Mouse (Mus musculus): ENCODE measurements around the gene Gm17555. TPM values are rescaled to one million over a fixed set of nuclear protein-coding genes. Genes with fewer than 3 reads are reported as not detected.

Gene Gm17555
- total and polyA plus RNA-seq, 3 experiments = not detected

DNA sequence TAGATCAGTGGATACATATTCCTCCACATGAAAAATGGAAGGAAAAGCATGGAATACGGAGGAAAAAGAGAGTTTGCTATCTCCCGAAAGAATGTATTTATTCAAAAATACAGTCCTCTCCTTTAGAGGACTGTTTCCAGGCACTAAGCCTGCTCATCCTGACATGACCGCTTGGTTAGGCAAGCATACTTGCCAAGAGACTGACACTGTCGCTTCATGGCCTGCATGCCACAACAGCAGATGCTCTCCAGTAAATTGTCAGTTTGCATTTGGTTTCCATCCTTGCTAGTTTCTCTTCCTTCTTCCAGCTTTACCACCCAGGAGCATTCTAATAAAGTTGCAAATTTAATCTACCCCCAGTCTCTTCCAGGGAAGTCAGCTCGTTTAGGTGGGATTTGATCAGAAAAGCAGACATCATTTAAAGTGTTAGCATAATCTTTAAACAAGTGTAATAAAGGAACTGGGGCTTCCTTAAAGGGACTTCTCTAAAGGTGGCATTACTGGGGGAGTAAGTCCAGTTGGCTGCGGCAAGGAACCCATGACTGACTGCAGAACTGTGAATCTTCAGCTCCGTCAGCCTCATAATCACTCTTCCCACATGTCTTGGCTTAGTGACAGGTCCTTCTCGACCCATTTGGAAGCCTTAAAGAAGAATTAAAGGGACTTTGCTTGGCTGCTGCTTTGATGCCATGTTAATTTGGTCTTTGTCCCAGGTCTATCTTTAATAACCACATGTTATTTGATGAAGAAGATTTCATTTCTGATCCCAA is 47.9 kb upstream of the Gm17555 start:
- no peak overlapping the region for H3K9ac ChIP-seq (ENCODE audit: insufficient read depth, low read depth)

DNA sequence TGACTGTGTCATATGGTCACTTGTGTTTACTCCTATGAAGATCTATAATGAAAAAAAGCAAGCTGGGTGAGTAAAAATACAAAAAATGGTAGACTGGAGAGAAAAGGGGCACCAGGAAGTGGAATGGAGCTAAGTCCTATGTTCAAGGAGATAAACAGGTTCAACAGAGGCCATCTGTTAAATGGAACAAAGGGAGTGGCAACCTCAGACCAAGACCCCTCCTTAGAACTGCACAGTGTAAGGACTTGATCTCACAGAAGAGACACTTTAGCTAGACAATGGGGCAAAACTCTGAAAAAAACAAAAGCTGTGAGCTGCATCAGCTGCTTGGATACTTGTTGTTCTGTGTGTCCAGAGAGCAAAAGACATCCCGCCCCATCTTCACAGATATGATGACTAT is 43.5 kb upstream of the Gm17555 start:
- dilution Hi-C loops (cut with MboI; ENCODE audit: extremely low pct_ligation_motif_present, extremely low pct_unique_long_range_greater_than_20kb, low sequenced_read_pairs) (no loop called here), in situ Hi-C loops (cut with MboI; ENCODE audit: low pct_ligation_motif_present, low pct_unique_long_range_greater_than_20kb, low sequenced_read_pairs) (no loop called here)
- Histone ChIP-seq H3K9me3 (replicated peaks; ENCODE audit: low read length) (no peaks in the 10 kb centered on the region), H3K36me3 (replicated peaks in 1 of 2; ENCODE audit: control insufficient read depth in 1 of 2, insufficient read depth in 1 of 2, low read length in 1 of 2) (peaks cover 3 to 11% of the 10 kb centered on the region in 2 experiments), H3K79me2 (replicated peaks; ENCODE audit: control insufficient read depth, extremely low read depth, insufficient read depth, poor library complexity, severe bottlenecking) (no peaks in the 10 kb centered on the region), H3K27me3 (replicated peaks) (no peaks in the 10 kb centered on the region), H3K4me3 (replicated peaks in 1 of 3; ENCODE audit: low read depth in 2 of 3, low read length in 2 of 3, poor library complexity in 1 of 3) (no peak overlapping the region), H3K27ac (ENCODE audit: insufficient read depth, low read depth) (no peak overlapping the region), H3K4me1 (ENCODE audit: control insufficient read depth in 1 of 2, insufficient read depth in 2 of 2) (peaks cover 0 to 5% of the 10 kb centered on the region in 2 experiments; a peak in 1 of 4 replicates), H3K4me2 (ENCODE audit: insufficient read depth, low read depth, poor library complexity, severe bottlenecking) (no peak overlapping the region), H3K9ac (ENCODE audit: insufficient read depth, low read depth) (no peak overlapping the region)
- TF ChIP-seq CHD1 (IDR thresholded peaks at IDR 0.05; ENCODE audit: low read depth, low read length) (no peak), SIN3A (IDR thresholded peaks at IDR 0.05; ENCODE audit: low read length) (no peak), E2F4 (IDR thresholded peaks at IDR 0.05; ENCODE audit: insufficient replicate concordance, low read depth, low read length) (no peak)
- DNase-seq (ENCODE audit: extremely low read depth) = no peak

More for the DNA sequence above, 47.9 kb upstream of the Gm17555 start:
- Histone ChIP-seq H3K27ac (ENCODE audit: insufficient read depth, low read depth) (no peak overlapping the region), H3K36me3 (replicated peaks in 1 of 2; ENCODE audit: control insufficient read depth in 1 of 2, insufficient read depth in 1 of 2, low read length in 1 of 2) (peaks cover 13 to 48% of the 10 kb centered on the region in 2 experiments), H3K27me3 (replicated peaks) (no peaks in the 10 kb centered on the region), H3K4me2 (ENCODE audit: insufficient read depth, low read depth, poor library complexity, severe bottlenecking) (no peak overlapping the region), H3K4me3 (replicated peaks in 1 of 3; ENCODE audit: low read depth in 2 of 3, low read length in 2 of 3, poor library complexity in 1 of 3) (no peak overlapping the region), H3K4me1 (ENCODE audit: control insufficient read depth in 1 of 2, insufficient read depth in 2 of 2) (peaks cover 0 to 5% of the 10 kb centered on the region in 2 experiments; a peak in 1 of 4 replicates), H3K9me3 (replicated peaks; ENCODE audit: low read length) (no peaks in the 10 kb centered on the region), H3K79me2 (replicated peaks; ENCODE audit: control insufficient read depth, extremely low read depth, insufficient read depth, poor library complexity, severe bottlenecking) (no peaks in the 10 kb centered on the region)
- dilution Hi-C loops (cut with MboI; ENCODE audit: extremely low pct_ligation_motif_present, extremely low pct_unique_long_range_greater_than_20kb, low sequenced_read_pairs) (no loop called here), in situ Hi-C loops (cut with MboI; ENCODE audit: low pct_ligation_motif_present, low pct_unique_long_range_greater_than_20kb, low sequenced_read_pairs) (no loop called here)
- DNase-seq (ENCODE audit: extremely low read depth) = no peak
- TF ChIP-seq MXI1 (IDR thresholded peaks at IDR 0.05; ENCODE audit: low read depth, low read length) = no peak
- TF ChIP-seq MAX (IDR thresholded peaks at IDR 0.05; ENCODE audit: low read length) = no peak
- no peak for TF ChIP-seq CTCF (conservative IDR thresholded peaks at IDR 0.05 in 1 of 2, IDR thresholded peaks at IDR 0.05 in 1 of 2; ENCODE audit: low read depth in 2 of 2, low read length in 2 of 2)
- TF ChIP-seq SMC3 (IDR thresholded peaks at IDR 0.05; ENCODE audit: low read depth, low read length) = no peak
- no peak for TF ChIP-seq ZNF384 (IDR thresholded peaks at IDR 0.05; ENCODE audit: low read depth, low read length)
- no peak for TF ChIP-seq MEF2A (IDR thresholded peaks at IDR 0.05; ENCODE audit: borderline replicate concordance, low read depth, low read length)
- TF ChIP-seq UBTF (IDR thresholded peaks at IDR 0.05; ENCODE audit: low read depth, low read length) = no peak
- TF ChIP-seq USF2 (conservative IDR thresholded peaks at IDR 0.05; ENCODE audit: low read depth, low read length) = no peak
- TF ChIP-seq PAX5 (IDR thresholded peaks at IDR 0.05; ENCODE audit: low read length) = no peak
- TF ChIP-seq KAT2A (IDR thresholded peaks at IDR 0.05; ENCODE audit: insufficient replicate concordance, low read length) = no peak
- no peak for TF ChIP-seq JUND (conservative IDR thresholded peaks at IDR 0.05; ENCODE audit: low read depth, low read length)
- TF ChIP-seq ETS1 (conservative IDR thresholded peaks at IDR 0.05; ENCODE audit: low read depth, low read length) = no peak
- no peak for TF ChIP-seq EP300 (IDR thresholded peaks at IDR 0.05; ENCODE audit: low read length)
- no peak for TF ChIP-seq BHLHE40 (IDR thresholded peaks at IDR 0.05; ENCODE audit: low read depth, low read length)
- no peak for TF ChIP-seq NELFE (IDR thresholded peaks at IDR 0.05; ENCODE audit: low read depth, low read length)
- no peak for TF ChIP-seq ELF1 (IDR thresholded peaks at IDR 0.05; ENCODE audit: low read depth, low read length)
- no peak for TF ChIP-seq HCFC1 (IDR thresholded peaks at IDR 0.05; ENCODE audit: low read depth, low read length)
- TF ChIP-seq MAZ (IDR thresholded peaks at IDR 0.05; ENCODE audit: low read depth, low read length) = no peak
- TF ChIP-seq POLR2AphosphoS2 (IDR thresholded peaks at IDR 0.05; ENCODE audit: low read depth, low read length) = no peak
